Mouse (Mus musculus) intestine, embryonic 16.5 days (tissue): ENCODE measurements around the gene Mast3. TPM values are rescaled to one million over a fixed set of nuclear protein-coding genes. Genes with fewer than 3 reads are reported as not detected.

ENCODE experiments used
- ATAC-seq: fragments of 200-750 bp; cut with Nextera tagmentation; 2 replicates; pipeline ENCODE4 v1.8.0; 2017; ENCODE audit warnings: moderate TSS enrichment, moderate library complexity
- H3K27ac ChIP-seq: fragments of 300-500 bp; sonication (generic); 2 replicates; pipeline ENCODE4 v1.5.1; 2014; ENCODE audit warnings: mild to moderate bottlenecking, low read length
- H3K27me3 ChIP-seq: fragments of 300-500 bp; sonication (generic); replicated peaks from 2 replicates; pipeline ENCODE4 v1.6.1; 2014; ENCODE audit warnings: low read length, control low read depth, mixed read lengths; ENCODE audit not compliant: control insufficient read depth, insufficient read depth
- H3K36me3 ChIP-seq: fragments of 300-500 bp; sonication (generic); 2 replicates; pipeline ENCODE4 v1.6.1; 2014; ENCODE audit warnings: low read length, control low read depth; ENCODE audit not compliant: control insufficient read depth, insufficient read depth
- H3K4me1 ChIP-seq: fragments of 300-500 bp; sonication (generic); 2 replicates; pipeline ENCODE4 v1.6.1; 2014; ENCODE audit warnings: low read length, control low read depth, mixed read lengths; ENCODE audit not compliant: control insufficient read depth, insufficient read depth
- H3K4me2 ChIP-seq: fragments of 300-500 bp; sonication (generic); 2 replicates; pipeline ENCODE4 v1.6.1; 2014; ENCODE audit warnings: low read depth, low read length, control low read depth
- H3K4me3 ChIP-seq: fragments of 300-500 bp; sonication (generic); 2 replicates; pipeline ENCODE4 v1.5.1; 2014; ENCODE audit warnings: mild to moderate bottlenecking, low read length
- H3K9ac ChIP-seq: fragments of 300-500 bp; sonication (generic); 2 replicates; pipeline ENCODE4 v1.6.1; 2014; ENCODE audit warnings: low read depth, low read length
- H3K9me3 ChIP-seq: fragments of 300-500 bp; sonication (generic); 2 replicates; pipeline ENCODE4 v1.6.1; 2016; ENCODE audit warnings: low read length, control low read depth; ENCODE audit not compliant: control insufficient read depth
- WGBS: fragments of 180-500 bp; shearing (Covaris S2); extraction: QIAGEN DNeasy Blood & Tissue Kit; methylation state at CpG from one replicate; pipeline ENCODE4 v1.1.7; 2014; 5-methylcytosine and 5-hydroxymethylcytosine counted together
- polyA plus RNA-seq: library from polyadenylated mRNA; unstranded; fragments of >200 nt; fragmentation: Nextera tagmentation; extraction: Ambion mirVana; gene quantifications from 2 replicates; pipeline ENCODE4 v1.2.1, GENCODE M21; 2015

Gene Mast3
- 12.9 and 15.1 TPM in 2 replicates for polyA plus RNA-seq

DNA sequence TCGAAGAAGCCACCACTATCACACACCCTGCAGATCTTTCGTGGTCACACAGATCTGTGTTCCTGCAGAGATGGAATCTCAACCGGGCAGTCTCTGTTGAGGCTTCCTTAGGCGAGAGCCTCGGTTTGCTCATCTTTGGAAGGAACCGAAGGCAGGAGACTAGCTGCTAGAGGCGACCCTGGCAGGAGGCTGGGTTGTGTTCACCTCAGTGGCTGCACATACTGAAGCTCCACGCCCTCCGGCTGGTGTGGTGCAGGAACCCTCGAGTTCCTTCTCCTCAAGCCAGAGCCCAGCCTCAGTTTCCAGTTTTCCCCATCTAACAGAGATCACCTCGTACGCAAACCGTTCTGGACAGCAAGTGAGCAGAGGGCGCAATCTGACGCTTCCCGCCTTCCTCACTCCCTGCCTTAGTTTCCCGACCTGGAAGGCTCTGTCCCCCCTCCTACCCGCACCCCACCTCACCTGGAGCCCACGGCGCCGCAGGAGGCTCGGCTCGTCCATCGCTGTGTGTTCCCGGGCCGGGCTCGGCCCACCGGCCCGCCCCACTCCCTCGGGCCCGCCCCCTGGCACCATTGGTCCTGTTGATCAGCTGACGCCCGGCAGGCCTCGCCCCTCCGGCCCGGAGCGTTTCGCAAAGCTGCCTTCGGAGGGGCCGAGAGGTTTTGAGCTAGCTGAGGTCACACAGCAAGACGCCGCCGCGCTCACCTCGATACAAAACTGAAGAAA, at the start of gene Mast3:
Gene Mast3, minus strand, starts transcription at position 574 of the 726 bp plus-strand sequence.
- 1% methylated on average over 43 of the region's 45 CpGs for WGBS
- Histone ChIP-seq H3K27me3 (peaks cover 7% of the 10 kb centered on the region), H3K27ac (peak within 1 kb of the TSS; percentile 23; the same call in 1 of the 2 replicates), H3K9ac (peak within 1 kb of the TSS; percentile 65), H3K4me1 (peaks cover 18% of the 10 kb centered on the region), H3K4me3 (peak within 1 kb of the TSS; percentile 60), H3K36me3 (no peaks in the 10 kb centered on the region), H3K4me2 (peak within 1 kb of the TSS; percentile 95), H3K9me3 (no peaks in the 10 kb centered on the region)
- peak; percentile 91 for ATAC-seq

DNA sequence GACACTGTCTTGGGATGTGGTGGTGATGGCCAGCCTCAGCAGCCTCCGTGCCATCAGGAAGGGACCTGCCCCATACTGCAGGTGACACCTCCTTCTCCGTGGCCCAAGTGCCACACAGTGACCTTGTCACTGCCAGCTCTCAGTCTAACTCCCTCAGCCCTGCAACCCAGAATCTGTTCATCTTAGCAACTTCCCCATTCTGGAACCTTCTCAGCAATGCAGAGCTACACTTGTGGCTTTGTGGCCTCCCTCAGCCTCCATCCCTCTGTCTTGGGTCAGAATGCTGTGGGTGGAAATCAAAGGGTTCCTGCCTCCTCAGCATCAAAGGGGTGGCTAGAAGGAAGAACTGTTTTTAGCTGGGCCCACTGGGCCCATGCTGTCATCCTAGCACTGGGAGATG, 49.0 kb upstream of the Mast3 start:
- Histone ChIP-seq H3K27me3 (no peaks in the 10 kb centered on the region), H3K4me3 (no peak overlapping the region), H3K4me1 (peaks cover 13% of the 10 kb centered on the region), H3K9me3 (no peaks in the 10 kb centered on the region), H3K9ac (no peak overlapping the region), H3K27ac (no peak overlapping the region), H3K4me2 (no peak overlapping the region), H3K36me3 (no peaks in the 10 kb centered on the region)
- ATAC-seq: no peak
- 83% methylated on average over 2 of the region's 2 CpGs for WGBS

GRCm38 (mm10) chr8:70852595-70853231, 47.9 kb upstream of the Mast3 start:
- Histone ChIP-seq H3K4me1 (peaks cover 13% of the 10 kb centered on the region), H3K27ac (no peak overlapping the region), H3K4me3 (no peak overlapping the region), H3K9ac (no peak overlapping the region), H3K36me3 (no peaks in the 10 kb centered on the region), H3K9me3 (no peaks in the 10 kb centered on the region), H3K27me3 (0 out of 2 replicates have a peak, but pooled peaks cover 2% of the 10 kb centered on the region), H3K4me2 (no peak overlapping the region)
- 93% methylated on average over 41 of the region's 41 CpGs for WGBS
- ATAC-seq: no peak

GRCm38 (mm10) chr8:70851837-70852236, 47.0 kb upstream of the Mast3 start:
- Histone ChIP-seq H3K4me3 (no peak overlapping the region), H3K4me1 (peaks cover 10% of the 10 kb centered on the region), H3K9me3 (no peaks in the 10 kb centered on the region), H3K9ac (no peak overlapping the region), H3K4me2 (no peak overlapping the region), H3K27me3 (0 out of 2 replicates have a peak, but pooled peaks cover 2% of the 10 kb centered on the region), H3K36me3 (no peaks in the 10 kb centered on the region), H3K27ac (no peak overlapping the region)
- WGBS: 37% methylated on average over 6 of the region's 6 CpGs
- ATAC-seq: no peak

GRCm38 (mm10) chr8:70850947-70851346, 46.1 kb upstream of the Mast3 start:
- 81% methylated on average over 4 of the region's 4 CpGs for WGBS
- Histone ChIP-seq H3K9me3 (no peaks in the 10 kb centered on the region), H3K4me1 (peaks cover 5% of the 10 kb centered on the region), H3K4me3 (no peak overlapping the region), H3K36me3 (no peaks in the 10 kb centered on the region), H3K27me3 (0 out of 2 replicates have a peak, but pooled peaks cover 2% of the 10 kb centered on the region), H3K4me2 (no peak overlapping the region), H3K9ac (no peak overlapping the region), H3K27ac (no peak overlapping the region)
- ATAC-seq: no peak

DNA sequence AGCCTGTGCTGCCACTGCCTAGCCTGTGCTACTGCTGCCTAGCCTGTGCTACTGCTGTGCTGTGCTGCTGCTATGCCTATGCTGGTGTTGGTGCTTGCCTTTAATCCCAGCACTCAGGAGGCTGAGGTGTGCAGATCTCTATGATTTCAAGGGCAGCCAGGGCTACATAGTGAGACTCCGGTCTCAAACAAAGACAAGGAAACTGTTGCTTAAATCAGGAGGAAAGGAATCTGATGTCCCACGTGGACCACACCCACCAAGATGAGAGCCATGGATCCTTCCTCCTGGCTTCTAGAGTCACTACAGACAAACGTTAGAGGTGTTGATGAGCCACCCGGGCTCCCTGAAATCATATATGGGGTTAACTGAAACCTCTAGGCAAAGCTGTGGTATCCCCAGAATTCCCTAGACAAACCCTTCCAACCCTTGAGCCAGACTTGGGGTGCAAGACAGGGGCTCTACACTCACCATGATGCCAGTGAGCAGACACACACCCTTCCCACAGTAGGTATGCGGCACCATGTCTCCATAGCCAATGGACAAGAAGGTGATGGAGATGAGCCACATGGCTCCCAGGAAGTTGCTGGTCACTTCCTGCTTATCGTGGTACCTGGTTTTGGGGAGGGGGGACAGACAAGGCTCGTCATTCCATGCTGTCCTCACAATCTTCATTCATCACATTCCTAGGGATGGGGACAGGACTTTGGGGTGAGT, 45.4 kb upstream of the Mast3 start:
- H3K27me3 ChIP-seq: 0 out of 2 replicates have a peak, but pooled peaks cover 2% of the 10 kb centered on the region
- 70% methylated on average over 7 of the region's 7 CpGs for WGBS
- H3K27ac ChIP-seq: no peak overlapping the region
- no peak overlapping the region for H3K9ac ChIP-seq
- no peak overlapping the region for H3K4me3 ChIP-seq
- no peaks in the 10 kb centered on the region for H3K9me3 ChIP-seq
- no peaks in the 10 kb centered on the region for H3K36me3 ChIP-seq
- ATAC-seq: no peak
- H3K4me2 ChIP-seq: no peak overlapping the region
- H3K4me1 ChIP-seq: peaks cover 5% of the 10 kb centered on the region

GRCm38 (mm10) chr8:70849333-70849990, 44.6 kb upstream of the Mast3 start:
- H3K36me3 ChIP-seq: no peaks in the 10 kb centered on the region
- no peak overlapping the region for H3K4me3 ChIP-seq
- no peaks in the 10 kb centered on the region for H3K9me3 ChIP-seq
- 0 out of 2 replicates have a peak, but pooled peaks cover 2% of the 10 kb centered on the region for H3K27me3 ChIP-seq
- peaks cover 5% of the 10 kb centered on the region for H3K4me1 ChIP-seq
- no peak for ATAC-seq
- 85% methylated on average over 3 of the region's 3 CpGs for WGBS
- no peak overlapping the region for H3K27ac ChIP-seq
- no peak overlapping the region for H3K4me2 ChIP-seq
- H3K9ac ChIP-seq: no peak overlapping the region

DNA sequence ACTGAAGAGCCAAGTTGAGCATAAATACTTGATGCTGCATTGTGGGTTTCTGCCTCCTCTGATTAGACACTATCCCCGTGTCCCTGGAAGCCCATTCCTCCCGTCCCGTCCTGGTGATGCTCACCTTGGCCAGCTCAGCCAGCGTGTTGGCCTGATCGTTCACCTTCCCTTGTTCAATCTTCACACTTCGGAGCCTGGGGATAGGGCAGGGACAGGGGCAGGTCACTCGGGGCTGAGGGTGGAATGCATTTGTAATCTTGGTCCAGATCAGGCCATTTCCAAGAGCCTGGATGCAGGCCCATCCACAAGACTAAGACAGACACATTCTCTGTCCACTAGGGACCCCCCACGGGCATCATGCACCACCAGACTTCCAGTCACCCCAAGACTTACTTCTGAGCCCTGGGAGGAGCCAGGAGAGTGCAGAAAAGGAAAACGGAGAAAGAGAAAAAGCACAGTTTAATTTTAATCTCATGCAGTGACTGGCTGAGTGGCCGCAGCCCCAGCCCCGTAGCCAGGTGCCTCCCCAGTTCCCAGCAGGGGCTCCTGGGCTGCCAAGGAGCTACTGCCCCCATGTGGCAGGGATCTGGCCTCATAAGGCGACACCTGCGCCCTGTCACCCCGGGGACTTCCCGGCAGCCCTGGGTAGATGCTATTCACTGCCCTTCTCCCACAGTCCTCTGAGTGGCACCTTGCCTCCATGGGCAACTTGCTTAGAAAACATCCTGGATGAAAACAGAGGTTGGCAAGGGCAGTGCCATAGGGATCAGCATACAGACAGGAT, 41.7 kb upstream of the Mast3 start:
- peaks cover 2% of the 10 kb centered on the region; the same call in 1 of the 2 replicates for H3K27me3 ChIP-seq
- no peaks in the 10 kb centered on the region for H3K9me3 ChIP-seq
- no peak overlapping the region for H3K4me2 ChIP-seq
- no peak overlapping the region for H3K27ac ChIP-seq
- no peak for ATAC-seq
- H3K4me3 ChIP-seq: no peak overlapping the region
- peak overlapping the region; percentile 11; the same call in 1 of the 2 replicates for H3K9ac ChIP-seq
- 56% methylated on average over 15 of the region's 15 CpGs for WGBS
- H3K4me1 ChIP-seq: peaks cover 2% of the 10 kb centered on the region; the same call in 1 of the 2 replicates
- no peaks in the 10 kb centered on the region for H3K36me3 ChIP-seq
